Mouse (Mus musculus): ENCODE measurements around the gene Hdac7.

GRCm38 (mm10) chr15:97831242-97831986 lies 12.9 kb downstream of the Hdac7 start:
- TF ChIP-seq CTCF (conservative IDR thresholded peaks at IDR 0.05 in 1 of 2, IDR thresholded peaks at IDR 0.05 in 1 of 2; ENCODE audit: low read depth in 2 of 2, low read length in 2 of 2): peak in 1 of 2 experiments; percentile 18; a peak in 1 of 4 replicates
- peak; percentile 53 for TF ChIP-seq POLR2A (IDR thresholded peaks at IDR 0.05; ENCODE audit: low read depth, low read length)
- TF ChIP-seq UBTF (IDR thresholded peaks at IDR 0.05; ENCODE audit: low read depth, low read length): peak; percentile 49
- no peak for TF ChIP-seq E2F4 (IDR thresholded peaks at IDR 0.05; ENCODE audit: insufficient replicate concordance, low read depth, low read length)
- no peak for TF ChIP-seq SMC3 (IDR thresholded peaks at IDR 0.05; ENCODE audit: low read depth, low read length)

All from CH12.LX (cell line).